Mouse (Mus musculus) lung, postnatal 0 days (tissue): Measurements from ENCODE around the gene Syp. TPM values are rescaled to one million over a fixed set of nuclear protein-coding genes. Genes with fewer than 3 reads are reported as not detected.

ENCODE experiments used
- ATAC-seq: fragments of 200-750 bp; cut with Nextera tagmentation; 2 replicates; pipeline ENCODE4 v1.8.0; 2017; ENCODE audit warnings: moderate library complexity
- DNase-seq: peaks from one replicate; pipeline ENCODE4 v3.0.0-alpha.2; 2016; ENCODE audit warnings: low spot score
- H3K27ac ChIP-seq: fragments of 300-500 bp; sonication (generic); 2 replicates; pipeline ENCODE4 v1.5.1; 2014; ENCODE audit warnings: antibody characterized with exemption, mild to moderate bottlenecking, low read length, mixed read lengths
- H3K27me3 ChIP-seq: fragments of 300-500 bp; sonication (generic); replicated peaks from 2 replicates; pipeline ENCODE4 v1.6.1; 2014; ENCODE audit warnings: low read length, mixed read lengths; ENCODE audit not compliant: insufficient read depth
- H3K36me3 ChIP-seq: fragments of 300-500 bp; sonication (generic); 2 replicates; pipeline ENCODE4 v1.6.1; 2014; ENCODE audit warnings: low read length, mixed read lengths; ENCODE audit not compliant: insufficient read depth
- H3K4me1 ChIP-seq: fragments of 300-500 bp; sonication (generic); 2 replicates; pipeline ENCODE4 v1.6.1; 2014; ENCODE audit warnings: antibody characterized with exemption, low read depth, low read length, mixed read lengths; ENCODE audit not compliant: insufficient read depth
- H3K4me2 ChIP-seq: fragments of 300-500 bp; sonication (generic); replicated peaks from 2 replicates; pipeline ENCODE4 v1.6.1; 2014; ENCODE audit warnings: low read depth, mild to moderate bottlenecking, low read length, moderate library complexity, mixed read lengths
- H3K4me3 ChIP-seq: fragments of 300-500 bp; sonication (generic); 2 replicates; pipeline ENCODE4 v1.5.1; 2014; ENCODE audit warnings: low read depth, low read length
- H3K9ac ChIP-seq: fragments of 300-500 bp; sonication (generic); replicated peaks from 2 replicates; pipeline ENCODE4 v1.6.1; 2014; ENCODE audit warnings: low read depth, mild to moderate bottlenecking
- H3K9me3 ChIP-seq: fragments of 300-500 bp; sonication (generic); 2 replicates; pipeline ENCODE4 v1.6.1; 2016; ENCODE audit warnings: low read length, mixed read lengths
- CTCF ChIP-seq: IDR thresholded peaks from 2 replicates; pipeline ENCODE4 v1.5.1; 2016; ENCODE audit warnings: antibody characterized with exemption, mild to moderate bottlenecking
- EP300 ChIP-seq: IDR thresholded peaks from 2 replicates; pipeline ENCODE4 v1.6.1; 2016; ENCODE audit warnings: antibody characterized with exemption, mild to moderate bottlenecking, control low read depth
- WGBS: fragments of 180-500 bp; shearing (Covaris S2); extraction: QIAGEN DNeasy Blood & Tissue Kit; methylation state at CpG from one replicate; pipeline ENCODE4 v1.1.7; 2014; 5-methylcytosine and 5-hydroxymethylcytosine counted together
- polyA plus RNA-seq: library from polyadenylated mRNA; unstranded; fragments of >200 nt; fragmentation: Nextera tagmentation; extraction: Ambion mirVana; gene quantifications from 2 replicates; pipeline ENCODE4 v1.2.1, GENCODE M21; 2015

Syp gene
- 1.5 and 1.6 TPM in 2 replicates for polyA plus RNA-seq

- DNase-seq = peak; percentile 65
These were observed at the start of gene Syp for GRCm38 (mm10) chrX:7638401-7639091. Gene Syp, plus strand, starts transcription at chrX:7638471.

GRCm38 (mm10) chrX:7595371-7595770 lies 42.9 kb upstream of the Syp start:
- Histone ChIP-seq H3K27me3 (no peaks in the 10 kb centered on the region), H3K4me1 (no peaks in the 10 kb centered on the region), H3K36me3 (no peaks in the 10 kb centered on the region), H3K4me3 (no peak overlapping the region), H3K9me3 (no peaks in the 10 kb centered on the region), H3K27ac (no peak overlapping the region), H3K4me2 (no peak overlapping the region), H3K9ac (no peak overlapping the region)
- ATAC-seq (no peak), DNase-seq (no peak)
- 70% methylated on average over 9 of the region's 9 CpGs for WGBS
- TF ChIP-seq EP300 (no peak), CTCF (no peak)

More at GRCm38 (mm10) chrX:7638401-7639091, at the start of gene Syp:
- Histone ChIP-seq H3K9ac (no peak within 1 kb of the TSS), H3K27ac (no peak within 1 kb of the TSS), H3K4me1 (no peaks in the 10 kb centered on the region), H3K4me2 (peak within 1 kb of the TSS; percentile 41), H3K27me3 (no peaks in the 10 kb centered on the region), H3K4me3 (no peak within 1 kb of the TSS), H3K36me3 (no peaks in the 10 kb centered on the region), H3K9me3 (no peaks in the 10 kb centered on the region)
- TF ChIP-seq CTCF (no peak), EP300 (no peak)
- 12% methylated on average over 35 of the region's 42 CpGs for WGBS
- ATAC-seq = peak; percentile 85

GRCm38 (mm10) chrX:7604004-7604403 lies 34.3 kb upstream of the Syp start:
- no peak overlapping the region for H3K27ac ChIP-seq
- H3K4me1 ChIP-seq = no peaks in the 10 kb centered on the region
- no peaks in the 10 kb centered on the region for H3K9me3 ChIP-seq
- no peak for ATAC-seq
- no peak overlapping the region for H3K9ac ChIP-seq
- 85% methylated on average over 7 of the region's 7 CpGs for WGBS
- TF ChIP-seq EP300 = no peak
- TF ChIP-seq CTCF = no peak
- no peak overlapping the region for H3K4me3 ChIP-seq
- no peak overlapping the region for H3K4me2 ChIP-seq
- H3K27me3 ChIP-seq = no peaks in the 10 kb centered on the region
- DNase-seq = no peak
- H3K36me3 ChIP-seq = no peaks in the 10 kb centered on the region

- 17% methylated on average over 28 of the region's 28 CpGs for WGBS
- DNase-seq (peak; percentile 93), ATAC-seq (peak; percentile 99)
- Histone ChIP-seq H3K27me3 (no peaks in the 10 kb centered on the region), H3K4me2 (peak within 1 kb of the TSS; percentile 53), H3K9ac (no peak within 1 kb of the TSS; the same call in 1 of the 2 replicates), H3K9me3 (no peaks in the 10 kb centered on the region), H3K4me1 (no peaks in the 10 kb centered on the region), H3K4me3 (peak within 1 kb of the TSS; percentile 41), H3K27ac (no peak within 1 kb of the TSS), H3K36me3 (no peaks in the 10 kb centered on the region)
- TF ChIP-seq CTCF (no peak), EP300 (no peak)
These were observed 33.2 kb upstream of the Syp start, which contains the start of gene Ccdc22 for GRCm38 (mm10) chrX:7604879-7605574. Gene Ccdc22, minus strand, starts transcription at chrX:7605517.

- Histone ChIP-seq H3K36me3 (no peaks in the 10 kb centered on the region), H3K4me3 (0 out of 2 replicates have a peak overlapping the region, but pooled peaks have one; percentile 41), H3K4me2 (no peak overlapping the region), H3K27ac (no peak overlapping the region), H3K27me3 (no peaks in the 10 kb centered on the region), H3K4me1 (no peaks in the 10 kb centered on the region), H3K9me3 (no peaks in the 10 kb centered on the region), H3K9ac (no peak overlapping the region)
- no peak for DNase-seq
- ATAC-seq = 0 out of 2 replicates have a peak, but pooled peaks have one; percentile 4
- TF ChIP-seq EP300 (no peak), CTCF (no peak)
- 29% methylated on average over 8 of the region's 8 CpGs for WGBS
These were observed 32.7 kb upstream of the Syp start for GRCm38 (mm10) chrX:7605575-7605941.

- WGBS = 69% methylated on average over 5 of the region's 6 CpGs
These were observed 31.5 kb upstream of the Syp start, which contains the start of gene Cacna1f for GRCm38 (mm10) chrX:7606783-7607182. Gene Cacna1f, plus strand, starts transcription at chrX:7607083.

More at GRCm38 (mm10) chrX:7606783-7607182, 31.5 kb upstream of the Syp start, which contains the start of gene Cacna1f:
- Histone ChIP-seq H3K36me3 (no peaks in the 10 kb centered on the region), H3K9ac (no peak within 1 kb of the TSS), H3K27ac (no peak within 1 kb of the TSS), H3K27me3 (no peaks in the 10 kb centered on the region), H3K4me2 (no peak within 1 kb of the TSS), H3K9me3 (no peaks in the 10 kb centered on the region), H3K4me1 (no peaks in the 10 kb centered on the region), H3K4me3 (no peak within 1 kb of the TSS)
- DNase-seq = no peak
- TF ChIP-seq EP300 = no peak
- no peak for TF ChIP-seq CTCF
- ATAC-seq = no peak
